Mouse (Mus musculus) neural tube, embryonic 12.5 days (tissue): ENCODE measurements at regions not wholly inside any gene's neighbourhood (a gene's known extent, or its start where the extent isn't known, plus 50 kb on each side); places are given as distances from the start of the nearest gene placed in this dataset.

Source experiments
- ATAC-seq: fragments of 200-750 bp; cut with Nextera tagmentation; 2 replicates; pipeline ENCODE4 v1.8.0; 2017; ENCODE audit warnings: low read depth, mild to moderate bottlenecking, moderate TSS enrichment, moderate library complexity; ENCODE audit not compliant: low FRiP score
- H3K27ac ChIP-seq: fragments of 300-500 bp; sonication (generic); 2 replicates; pipeline ENCODE4 v1.5.1; 2016
- H3K27me3 ChIP-seq: fragments of 300-500 bp; sonication (generic); replicated peaks from 2 replicates; pipeline ENCODE4 v1.6.1; 2016; ENCODE audit warnings: mild to moderate bottlenecking
- H3K36me3 ChIP-seq: fragments of 300-500 bp; sonication (generic); 2 replicates; pipeline ENCODE4 v1.6.1; 2016; ENCODE audit warnings: mild to moderate bottlenecking
- H3K4me1 ChIP-seq: fragments of 300-500 bp; sonication (generic); 2 replicates; pipeline ENCODE4 v1.6.1; 2016
- H3K4me2 ChIP-seq: fragments of 300-500 bp; sonication (generic); replicated peaks from 2 replicates; pipeline ENCODE4 v1.6.1; 2016; ENCODE audit warnings: mild to moderate bottlenecking
- H3K4me3 ChIP-seq: fragments of 300-500 bp; sonication (generic); 2 replicates; pipeline ENCODE4 v1.5.1; 2016
- H3K9ac ChIP-seq: fragments of 300-500 bp; sonication (generic); 2 replicates; pipeline ENCODE4 v1.6.1; 2016; ENCODE audit warnings: mild to moderate bottlenecking
- H3K9me3 ChIP-seq: fragments of 300-500 bp; sonication (generic); 2 replicates; pipeline ENCODE4 v1.6.1; 2016; ENCODE audit warnings: mild to moderate bottlenecking
- WGBS: fragments of 180-500 bp; shearing (Covaris S2); methylation state at CpG from one replicate; pipeline ENCODE4 v1.1.7; 2016; 5-methylcytosine and 5-hydroxymethylcytosine counted together

- WGBS, result 56% methylated on average over 3 of the region's 3 CpGs
- no peaks in the 10 kb centered on the region; the same call in 1 of the 2 replicates for H3K4me1 ChIP-seq
- no peaks in the 10 kb centered on the region for H3K27me3 ChIP-seq
- no peak overlapping the region for H3K4me2 ChIP-seq
- no peak overlapping the region for H3K4me3 ChIP-seq
- H3K9me3 ChIP-seq, result no peaks in the 10 kb centered on the region
- H3K9ac ChIP-seq, result no peak overlapping the region
- ATAC-seq, result no peak
- no peaks in the 10 kb centered on the region for H3K36me3 ChIP-seq
- H3K27ac ChIP-seq, result no peak overlapping the region
Measured at GRCm38 (mm10) chr6:50008869-50009268, 101.2 kb upstream of the Mpp6 start.

GRCm38 (mm10) chr6:50009339-50009738 lies 100.7 kb upstream of the Mpp6 start:
- Histone ChIP-seq H3K4me3 (no peak overlapping the region), H3K9ac (no peak overlapping the region), H3K27ac (no peak overlapping the region), H3K9me3 (no peaks in the 10 kb centered on the region), H3K36me3 (no peaks in the 10 kb centered on the region), H3K4me2 (no peak overlapping the region), H3K27me3 (no peaks in the 10 kb centered on the region), H3K4me1 (no peaks in the 10 kb centered on the region; the same call in 1 of the 2 replicates)
- WGBS, result 77% methylated on average over 7 of the region's 7 CpGs
- ATAC-seq, result no peak

GRCm38 (mm10) chr6:50009856-50010255 lies 100.2 kb upstream of the Mpp6 start:
- WGBS, result 75% methylated on average over 5 of the region's 5 CpGs
- Histone ChIP-seq H3K36me3 (no peaks in the 10 kb centered on the region), H3K27ac (no peak overlapping the region), H3K9ac (no peak overlapping the region), H3K4me2 (no peak overlapping the region), H3K27me3 (no peaks in the 10 kb centered on the region), H3K9me3 (no peaks in the 10 kb centered on the region), H3K4me3 (no peak overlapping the region), H3K4me1 (no peaks in the 10 kb centered on the region; the same call in 1 of the 2 replicates)
- no peak for ATAC-seq

GRCm38 (mm10) chr6:50011071-50011470 lies 99.0 kb upstream of the Mpp6 start:
- ATAC-seq, result no peak
- no peak overlapping the region for H3K4me2 ChIP-seq
- no peaks in the 10 kb centered on the region; the same call in 1 of the 2 replicates for H3K4me1 ChIP-seq
- no peak overlapping the region for H3K27ac ChIP-seq
- H3K36me3 ChIP-seq, result no peaks in the 10 kb centered on the region
- no peak overlapping the region for H3K4me3 ChIP-seq
- 80% methylated on average over 12 of the region's 12 CpGs for WGBS
- no peaks in the 10 kb centered on the region for H3K27me3 ChIP-seq
- H3K9ac ChIP-seq, result no peak overlapping the region
- no peaks in the 10 kb centered on the region for H3K9me3 ChIP-seq

- 41% methylated on average over 5 of the region's 5 CpGs for WGBS
- no peak overlapping the region for H3K9ac ChIP-seq
Measured at GRCm38 (mm10) chr6:50011746-50012453, 98.1 kb upstream of the Mpp6 start.

GRCm38 (mm10) chr6:50013067-50013466 lies 97.0 kb upstream of the Mpp6 start:
- Histone ChIP-seq H3K9me3 (no peaks in the 10 kb centered on the region), H3K9ac (no peak overlapping the region), H3K27me3 (no peaks in the 10 kb centered on the region), H3K36me3 (no peaks in the 10 kb centered on the region), H3K27ac (no peak overlapping the region), H3K4me3 (no peak overlapping the region), H3K4me1 (no peaks in the 10 kb centered on the region; the same call in 1 of the 2 replicates), H3K4me2 (no peak overlapping the region)
- ATAC-seq, result 0 out of 2 replicates have a peak, but pooled peaks have one; percentile 17
- whole genome bisulfite sequencing, result 79% methylated on average over 5 of the region's 5 CpGs

More at GRCm38 (mm10) chr6:50011746-50012453, 98.1 kb upstream of the Mpp6 start:
- Histone ChIP-seq H3K4me1 (no peaks in the 10 kb centered on the region; the same call in 1 of the 2 replicates), H3K27me3 (no peaks in the 10 kb centered on the region), H3K9me3 (no peaks in the 10 kb centered on the region), H3K36me3 (no peaks in the 10 kb centered on the region), H3K4me2 (no peak overlapping the region), H3K27ac (peak overlapping the region; percentile 5; the same call in 1 of the 2 replicates), H3K4me3 (no peak overlapping the region)
- ATAC-seq, result peak; percentile 41; the same call in 1 of the 2 replicates

- H3K4me1 ChIP-seq, result no peaks in the 10 kb centered on the region; the same call in 1 of the 2 replicates
- no peaks in the 10 kb centered on the region for H3K9me3 ChIP-seq
- 84% methylated on average over 7 of the region's 7 CpGs for WGBS
- no peak overlapping the region for H3K27ac ChIP-seq
- H3K27me3 ChIP-seq, result no peaks in the 10 kb centered on the region
- no peak for ATAC-seq
- H3K9ac ChIP-seq, result no peak overlapping the region
- H3K4me3 ChIP-seq, result no peak overlapping the region
- no peak overlapping the region for H3K4me2 ChIP-seq
- no peaks in the 10 kb centered on the region for H3K36me3 ChIP-seq
Measured at GRCm38 (mm10) chr6:50013842-50014241, 96.2 kb upstream of the Mpp6 start.

GRCm38 (mm10) chr6:50027981-50028380 lies 82.1 kb upstream of the Mpp6 start:
- Histone ChIP-seq H3K36me3 (no peaks in the 10 kb centered on the region), H3K9me3 (no peaks in the 10 kb centered on the region), H3K4me1 (no peaks in the 10 kb centered on the region; the same call in 1 of the 2 replicates), H3K27ac (no peak overlapping the region), H3K4me2 (no peak overlapping the region), H3K9ac (no peak overlapping the region), H3K27me3 (no peaks in the 10 kb centered on the region), H3K4me3 (no peak overlapping the region)
- WGBS, result 89% methylated on average over 6 of the region's 6 CpGs
- no peak for ATAC-seq

- H3K9ac ChIP-seq, result no peak overlapping the region
- H3K4me2 ChIP-seq, result no peak overlapping the region
- no peak overlapping the region for H3K4me3 ChIP-seq
- 70% methylated on average over 10 of the region's 10 CpGs for WGBS
- ATAC-seq, result no peak
- no peaks in the 10 kb centered on the region for H3K27me3 ChIP-seq
- no peak overlapping the region for H3K27ac ChIP-seq
- H3K36me3 ChIP-seq, result no peaks in the 10 kb centered on the region
- H3K9me3 ChIP-seq, result no peaks in the 10 kb centered on the region
- H3K4me1 ChIP-seq, result peaks cover 5% of the 10 kb centered on the region; the same call in 1 of the 2 replicates
Measured at GRCm38 (mm10) chr6:50029895-50030515, 80.0 kb upstream of the Mpp6 start.

- Histone ChIP-seq H3K4me2 (no peak overlapping the region), H3K27ac (no peak overlapping the region), H3K9me3 (no peaks in the 10 kb centered on the region), H3K4me1 (peaks cover 5% of the 10 kb centered on the region; the same call in 1 of the 2 replicates), H3K4me3 (no peak overlapping the region), H3K9ac (no peak overlapping the region), H3K36me3 (no peaks in the 10 kb centered on the region), H3K27me3 (no peaks in the 10 kb centered on the region)
- WGBS, result 71% methylated on average over 5 of the region's 5 CpGs
- no peak for ATAC-seq
Measured at GRCm38 (mm10) chr6:50031356-50031755, 78.7 kb upstream of the Mpp6 start.

GRCm38 (mm10) chr6:50032894-50033595 lies 77.0 kb upstream of the Mpp6 start:
- Histone ChIP-seq H3K9me3 (no peaks in the 10 kb centered on the region), H3K9ac (no peak overlapping the region), H3K4me1 (peaks cover 5% of the 10 kb centered on the region; the same call in 1 of the 2 replicates), H3K36me3 (no peaks in the 10 kb centered on the region), H3K27ac (no peak overlapping the region), H3K27me3 (no peaks in the 10 kb centered on the region), H3K4me2 (no peak overlapping the region), H3K4me3 (no peak overlapping the region)
- no peak for ATAC-seq
- WGBS, result 60% methylated on average over 15 of the region's 15 CpGs

- no peak for ATAC-seq
- no peaks in the 10 kb centered on the region for H3K36me3 ChIP-seq
Measured at GRCm38 (mm10) chr6:50037614-50038013, 72.4 kb upstream of the Mpp6 start.

More at GRCm38 (mm10) chr6:50037614-50038013, 72.4 kb upstream of the Mpp6 start:
- Histone ChIP-seq H3K4me3 (no peak overlapping the region), H3K9me3 (no peaks in the 10 kb centered on the region), H3K4me2 (no peak overlapping the region), H3K27me3 (no peaks in the 10 kb centered on the region), H3K9ac (no peak overlapping the region), H3K4me1 (peaks cover 5% of the 10 kb centered on the region; the same call in 1 of the 2 replicates), H3K27ac (no peak overlapping the region)
- WGBS, result 57% methylated on average over 4 of the region's 4 CpGs
